Mouse (Mus musculus) neural tube, embryonic 13.5 days (tissue): ENCODE results near the gene Slc35e2. TPM values are rescaled to one million over a fixed set of nuclear protein-coding genes. Genes with fewer than 3 reads are reported as not detected.
A peak's percentile ranks its signal among the peaks of the same experiment; 100 is the strongest.
"Not testable (repeated sequence)": the region's sequence is repeated elsewhere in the genome, so short reads cannot be mapped to it uniquely, and the experiment has no call there.

Source experiments
- ATAC-seq: fragments of 200-750 bp; cut with Nextera tagmentation; 2 replicates; pipeline ENCODE4 v1.8.0; 2017; ENCODE audit warnings: low read depth, mild to moderate bottlenecking, moderate TSS enrichment, moderate library complexity
- H3K27ac ChIP-seq: fragments of 300-500 bp; sonication (generic); replicated peaks from 2 replicates; pipeline ENCODE4 v1.5.1; 2015; ENCODE audit warnings: moderate library complexity, mild to moderate bottlenecking, inconsistent platforms
- H3K27me3 ChIP-seq: fragments of 300-500 bp; sonication (generic); 2 replicates; pipeline ENCODE4 v1.6.1; 2015; ENCODE audit warnings: mild to moderate bottlenecking, inconsistent platforms
- H3K36me3 ChIP-seq: fragments of 300-500 bp; sonication (generic); 2 replicates; pipeline ENCODE4 v1.6.1; 2015; ENCODE audit warnings: mild to moderate bottlenecking, inconsistent platforms
- H3K4me1 ChIP-seq: fragments of 300-500 bp; sonication (generic); replicated peaks from 2 replicates; pipeline ENCODE4 v1.6.1; 2015; ENCODE audit warnings: inconsistent platforms
- H3K4me2 ChIP-seq: fragments of 300-500 bp; sonication (generic); 2 replicates; pipeline ENCODE4 v1.6.1; 2015; ENCODE audit warnings: inconsistent platforms, mild to moderate bottlenecking, moderate library complexity
- H3K4me3 ChIP-seq: fragments of 300-500 bp; sonication (generic); 2 replicates; pipeline ENCODE4 v1.5.1; 2015; ENCODE audit warnings: mild to moderate bottlenecking, inconsistent platforms
- H3K9ac ChIP-seq: fragments of 300-500 bp; sonication (generic); 2 replicates; pipeline ENCODE4 v1.6.1; 2015; ENCODE audit warnings: moderate library complexity, mild to moderate bottlenecking, inconsistent platforms
- H3K9me3 ChIP-seq: fragments of 300-500 bp; sonication (generic); 2 replicates; pipeline ENCODE4 v1.6.1; 2016; ENCODE audit warnings: inconsistent platforms
- WGBS: fragments of 180-500 bp; shearing (Covaris S2); methylation state at CpG from one replicate; pipeline ENCODE4 v1.1.7; 2015; 5-methylcytosine and 5-hydroxymethylcytosine counted together
- polyA plus RNA-seq: library from polyadenylated mRNA; unstranded; fragments of >200 nt; fragmentation: Nextera tagmentation; extraction: Ambion mirVana; gene quantifications from 2 replicates; pipeline ENCODE4 v1.2.1, GENCODE M21; 2015

The Slc35e2 gene
- polyA plus RNA-seq, 1 experiment from 2014 or later, result 14.6 TPM

GRCm38 (mm10) chr4:155666903-155667302 is 65.7 kb downstream of the Slc35e2 start:
- Histone ChIP-seq H3K36me3 (peaks cover 26% of the 10 kb centered on the region), H3K4me3 (no peak overlapping the region), H3K9ac (no peak overlapping the region), H3K9me3 (no peaks in the 10 kb centered on the region), H3K27me3 (no peaks in the 10 kb centered on the region), H3K4me1 (peaks cover 12% of the 10 kb centered on the region), H3K27ac (no peak overlapping the region), H3K4me2 (no peak overlapping the region)
- ATAC-seq, result no peak

GRCm38 (mm10) chr4:155668689-155669597 is 67.7 kb downstream of the Slc35e2 start, which contains the start of gene Mib2:
TSS of gene Mib2 (minus strand) at chr4:155669198.
- peak within 1 kb of the TSS; percentile 88 for H3K4me3 ChIP-seq
- peak within 1 kb of the TSS; percentile 86 for H3K27ac ChIP-seq
- no peaks in the 10 kb centered on the region for H3K9me3 ChIP-seq
- peaks cover 23% of the 10 kb centered on the region for H3K36me3 ChIP-seq
- no peaks in the 10 kb centered on the region for H3K27me3 ChIP-seq
- peak within 1 kb of the TSS; percentile 91 for H3K9ac ChIP-seq
- peak within 1 kb of the TSS; percentile 92 for H3K4me2 ChIP-seq
- H3K4me1 ChIP-seq, result peaks cover 12% of the 10 kb centered on the region
- under 1% methylated on average over 53 of the region's 73 CpGs for WGBS
- ATAC-seq, result peak; percentile 99

GRCm38 (mm10) chr4:155669598-155670075 is 68.4 kb downstream of the Slc35e2 start:
- Histone ChIP-seq H3K9ac (peak overlapping the region; percentile 91; the same call in 1 of the 2 replicates), H3K27me3 (no peaks in the 10 kb centered on the region), H3K4me3 (peak overlapping the region; percentile 88), H3K27ac (peak overlapping the region; percentile 86), H3K4me1 (peaks cover 12% of the 10 kb centered on the region), H3K36me3 (peaks cover 17% of the 10 kb centered on the region), H3K9me3 (no peaks in the 10 kb centered on the region), H3K4me2 (peak overlapping the region; percentile 92)
- peak; percentile 21; the same call in 1 of the 2 replicates for ATAC-seq
- WGBS, result 1% methylated on average over 8 of the region's 8 CpGs

- H3K4me3 ChIP-seq, H3K9ac ChIP-seq, H3K27ac ChIP-seq, ATAC-seq, H3K27me3 ChIP-seq, H3K9me3 ChIP-seq: not testable (repeated sequence)
- Histone ChIP-seq H3K4me1 (peaks cover 12% of the 10 kb centered on the region), H3K4me2 (0 out of 2 replicates have a peak overlapping the region, but pooled peaks have one; percentile 92), H3K36me3 (peaks cover 11% of the 10 kb centered on the region)
- 67% methylated on average over 4 of the region's 4 CpGs for WGBS
Observed at GRCm38 (mm10) chr4:155670236-155670635, 69.0 kb downstream of the Slc35e2 start.

- 62% methylated on average over 2 of the region's 2 CpGs for WGBS
- no peaks in the 10 kb centered on the region for H3K36me3 ChIP-seq
- H3K4me1 ChIP-seq, result peaks cover 12% of the 10 kb centered on the region
- H3K4me3 ChIP-seq, result no peak overlapping the region
- H3K9me3 ChIP-seq, result no peaks in the 10 kb centered on the region
- ATAC-seq, result no peak
- no peak overlapping the region for H3K4me2 ChIP-seq
- no peak overlapping the region for H3K9ac ChIP-seq
- H3K27me3 ChIP-seq, result no peaks in the 10 kb centered on the region
- no peak overlapping the region for H3K27ac ChIP-seq
Observed at GRCm38 (mm10) chr4:155672082-155672481, 70.9 kb downstream of the Slc35e2 start.

Other genes starting within 250 kb of the Slc35e2 start
- 60.3 and 62.3 TPM in 2 replicates for gene Prkcz, start 240.1 kb upstream of the Slc35e2 start, polyA plus RNA-seq
- 0.17 TPM in 1 of 2 replicates, not detected in the other for gene Gabrd, start 203.3 kb upstream of the Slc35e2 start, polyA plus RNA-seq
- gene Cfap74, start 192.2 kb upstream of the Slc35e2 start, polyA plus RNA-seq, result 2.8 and 3.8 TPM in 2 replicates
- not detected in 2 replicates for gene Tmem52, start 132.3 kb upstream of the Slc35e2 start, polyA plus RNA-seq
- 1,009 and 1,019 TPM in 2 replicates for gene Gnb1, start 110.1 kb upstream of the Slc35e2 start, polyA plus RNA-seq
- 77.5 and 91.5 TPM in 2 replicates for gene Nadk, start 39.0 kb upstream of the Slc35e2 start, polyA plus RNA-seq
- 54.7 and 61.6 TPM in 2 replicates for gene Cdk11b, start 23.4 kb downstream of the Slc35e2 start, polyA plus RNA-seq
- gene Gm10563, start 44.0 kb downstream of the Slc35e2 start, polyA plus RNA-seq, result not detected in 2 replicates
- 3.9 and 5.4 TPM in 2 replicates for gene Mmp23, start 52.0 kb downstream of the Slc35e2 start, polyA plus RNA-seq
- 37.4 and 38.9 TPM in 2 replicates for gene Mib2, start 67.8 kb downstream of the Slc35e2 start, polyA plus RNA-seq
- gene Fndc10, start 92.9 kb downstream of the Slc35e2 start, polyA plus RNA-seq, result 10.5 and 16.5 TPM in 2 replicates
- 178 and 184 TPM in 2 replicates for gene Ssu72, start 103.4 kb downstream of the Slc35e2 start, polyA plus RNA-seq
- 10.4 and 12.0 TPM in 2 replicates for gene Tmem240, start 133.4 kb downstream of the Slc35e2 start, polyA plus RNA-seq
- gene Atad3a, start 159.7 kb downstream of the Slc35e2 start, polyA plus RNA-seq, result 75.1 and 76.4 TPM in 2 replicates
- 23.0 and 23.4 TPM in 2 replicates for gene Vwa1, start 173.3 kb downstream of the Slc35e2 start, polyA plus RNA-seq
- 0.49 and 1.1 TPM in 2 replicates for gene Tmem88b, start 184.5 kb downstream of the Slc35e2 start, polyA plus RNA-seq
- not detected in 2 replicates for gene Ankrd65, start 189.0 kb downstream of the Slc35e2 start, polyA plus RNA-seq
- 249 and 265 TPM in 2 replicates for gene Mrpl20, start 201.5 kb downstream of the Slc35e2 start, polyA plus RNA-seq
- gene Ccnl2, start 211.1 kb downstream of the Slc35e2 start, polyA plus RNA-seq, result 155 and 185 TPM in 2 replicates
- gene Aurkaip1, start 229.9 kb downstream of the Slc35e2 start, polyA plus RNA-seq, result 139 and 145 TPM in 2 replicates
- 29.3 and 33.9 TPM in 2 replicates for gene Mxra8, start 238.3 kb downstream of the Slc35e2 start, polyA plus RNA-seq
- 8.6 and 14.6 TPM in 2 replicates for gene Dvl1, start 246.0 kb downstream of the Slc35e2 start, polyA plus RNA-seq